Mouse (Mus musculus): Measurements from ENCODE around the gene Rnf41.

DNA sequence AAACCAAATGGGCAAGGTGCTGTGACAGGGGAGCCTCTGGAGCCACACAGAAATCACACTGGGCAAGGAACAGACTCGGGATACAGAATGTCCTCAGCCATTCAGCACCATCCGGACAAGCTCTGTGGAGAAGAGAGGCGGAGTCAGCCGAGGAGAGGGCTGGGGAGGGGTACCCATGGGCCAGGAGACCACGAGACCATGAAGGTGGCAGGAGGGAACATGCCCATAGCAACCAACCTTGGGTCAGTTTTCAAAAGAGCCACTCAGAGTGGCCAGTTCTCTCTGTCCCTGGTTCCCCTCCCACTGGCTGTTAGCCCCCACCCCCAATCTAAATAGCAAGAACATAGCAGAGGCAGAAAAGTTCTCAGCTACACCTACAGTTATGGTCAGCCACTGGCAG lies 79.5 kb downstream of the Rnf41 start:
- TF ChIP-seq CTCF (IDR thresholded peaks at IDR 0.05; ENCODE audit: extremely low read depth, insufficient read length, insufficient replicate concordance, low read depth, low read length), result no peak
- no peak for TF ChIP-seq POLR2A (IDR thresholded peaks at IDR 0.05; ENCODE audit: low read depth, low read length)
